8 mouse cellular contexts compared by ENCODE assay signal in genomic region chr19:45782315-45783001, GRCm38 (mm10). TPM values are rescaled to one million over a fixed set of nuclear protein-coding genes. Genes with fewer than 3 reads are reported as not detected.
A peak's percentile ranks its signal among the peaks of the same experiment; 100 is the strongest.
DNase-seq lines count a peak whose midpoint lies in the region; TF ChIP-seq lines count a peak whose summit lies in the region.

No protein-coding gene starts in this region.

- intact Hi-C loops in left cerebral cortex, adult 2 months (cut with DNase I) = no loop called here

- peak overlapping the region; percentile 99 for H3K27ac ChIP-seq in left cerebral cortex, adult 2 months
- peak overlapping the region; percentile 55 for H3K27ac ChIP-seq in macrophage

- peak overlapping the region; percentile 78 for H3K4me3 ChIP-seq in left cerebral cortex, adult 2 months
- H3K4me3 ChIP-seq in macrophage (ENCODE audit: inconsistent target) = peak overlapping the region; percentile 81

- peaks cover 55% of the 10 kb centered on the region for H3K79me2 ChIP-seq in macrophage (ENCODE audit: inconsistent target)

- WGBS in macrophage (ENCODE audit: missing documents) = under 1% methylated on average over 36 of the region's 36 CpGs

- H3K36me3 ChIP-seq in macrophage (ENCODE audit: inconsistent target) = peaks cover 23% of the 10 kb centered on the region

- TF ChIP-seq CTCF in left cerebral cortex, adult 2 months (IDR thresholded peaks at IDR 0.05) = no peak

- peak; percentile 81 to 93 for DNase-seq in adrenal gland, adult (ENCODE audit: inconsistent age in 2 of 2, low spot score in 1 of 2)
- peak; percentile 37 to 69 for DNase-seq in cerebellum, postnatal 4 days (ENCODE audit: low spot score in 2 of 2)
- peak; percentile 46 to 47 for DNase-seq in gastrocnemius, adult 8-10 months (ENCODE audit: low spot score in 2 of 2)
- peak; percentile 18 for DNase-seq in hindlimb bud, embryonic 11.5 days (ENCODE audit: extremely low spot score, low read depth, low spot score)
- DNase-seq in left cerebral cortex, adult 2 months (ENCODE audit: extremely low spot score in 1 of 2, low spot score in 2 of 2) = peak; percentile 45 to 64
- peak; percentile 54 to 59 for DNase-seq in right cerebral cortex, adult 2 months (ENCODE audit: low spot score in 2 of 2)
- peak; percentile 66 to 77 for DNase-seq in urinary bladder, postnatal 36 days (ENCODE audit: low spot score in 2 of 2)

RNA-seq across cellular contexts. Expression of gene Mgea5, which starts 1.2 kb away (rescaled TPM):
- 10 to 100 TPM; 32.7 to 43.3 (median 39.8) TPM for total RNA-seq in gastrocnemius, adult 8-10 months (2022)
- 100 to 1,000 TPM; 164 to 176 TPM for total RNA-seq in left cerebral cortex, adult 2 months (2021)
- 100 to 1,000 TPM; 370 to 603 (median 505) TPM for total RNA-seq in macrophage (2018; cell fraction: chromatin; rRNA removed)
- 100 to 1,000 TPM in 9 of 26 experiments, 10 to 100 TPM in 17; 77.7 to 118 (median 92.2) TPM for total RNA-seq in macrophage (2018; cell fraction: cytosol; rRNA removed)
- total RNA-seq in macrophage (2018; cell fraction: nucleus; rRNA removed) = 100 to 1,000 TPM; 224 to 458 (median 312) TPM
- 71.3 to 78.4 TPM (median 71.7 TPM) in 3 replicates for polyA plus RNA-seq in macrophage (2018)

RNA-seq across cellular contexts. Expression of gene Npm3, which starts 33.1 kb away (rescaled TPM):
- 10 to 100 TPM; 10.8 to 14.0 (median 12.7) TPM for total RNA-seq in gastrocnemius, adult 8-10 months (2022)
- 1 to 10 TPM; 4.1 to 6.8 TPM for total RNA-seq in left cerebral cortex, adult 2 months (2021)
- total RNA-seq in macrophage (2018; cell fraction: chromatin; rRNA removed) = 10 to 100 TPM in 9 of 26 experiments, 1 to 10 TPM in 17; 5.4 to 16.7 (median 8.5) TPM
- total RNA-seq in macrophage (2018; cell fraction: cytosol; rRNA removed) = 10 to 100 TPM in 22 of 26 experiments, 1 to 10 TPM in 4; 6.9 to 23.5 (median 15.8) TPM
- 10 to 100 TPM in 7 of 26 experiments, 1 to 10 TPM in 19; 2.0 to 20.9 (median 7.7) TPM for total RNA-seq in macrophage (2018; cell fraction: nucleus; rRNA removed)
- 11.7 to 64.5 TPM (median 22.5 TPM) in 3 replicates for polyA plus RNA-seq in macrophage (2018)

RNA-seq across cellular contexts. Expression of gene Kcnip2, which starts 33.4 kb away (rescaled TPM):
- total RNA-seq in gastrocnemius, adult 8-10 months (2022) = under 1 TPM; 0.39 to 0.78 (median 0.58) TPM
- 100 to 1,000 TPM; 142 to 170 TPM for total RNA-seq in left cerebral cortex, adult 2 months (2021)
- total RNA-seq in macrophage (2018; cell fraction: chromatin; rRNA removed) = 1 to 10 TPM in 10 of 26 experiments, under 1 TPM in 9, not detected in 7; 0.46 to 2.7 (median 1.1) TPM
- under 1 TPM in 1 of 26 experiments, not detected in 25; 0.39 TPM for total RNA-seq in macrophage (2018; cell fraction: cytosol; rRNA removed)
- total RNA-seq in macrophage (2018; cell fraction: nucleus; rRNA removed) = 1 to 10 TPM in 4 of 26 experiments, under 1 TPM in 17, not detected in 5; 0.23 to 3.8 (median 0.62) TPM
- not detected in 3 replicates for polyA plus RNA-seq in macrophage (2018)

RNA-seq across cellular contexts. Expression of gene Fgf8, which starts 39.7 kb away (rescaled TPM):
- not detected for total RNA-seq in gastrocnemius, adult 8-10 months (2022)
- not detected for total RNA-seq in left cerebral cortex, adult 2 months (2021)
- not detected for total RNA-seq in macrophage (2018; cell fraction: chromatin; rRNA removed)
- not detected for total RNA-seq in macrophage (2018; cell fraction: cytosol; rRNA removed)
- not detected for total RNA-seq in macrophage (2018; cell fraction: nucleus; rRNA removed)
- polyA plus RNA-seq in macrophage (2018) = not detected in 3 replicates

Comparison
In these comparisons a context has a peak if more than half of its experiments do, and no peak if none do; other contexts are left out.
1. Peak in every context shown above with its lines: DNase-seq, H3K4me3 ChIP-seq and H3K27ac ChIP-seq.
2. DNase-seq: peak in every context shown above with its lines; median percentile 87 in adrenal gland, adult; 72 in urinary bladder, postnatal 36 days; 56 in right cerebral cortex, adult 2 months; 54 in left cerebral cortex, adult 2 months; 53 in cerebellum, postnatal 4 days; 46 in gastrocnemius, adult 8-10 months; 18 in hindlimb bud, embryonic 11.5 days.
3. RNA of gene Kcnip2, which starts 33.4 kb away (total RNA-seq): 142 to 170 TPM in left cerebral cortex, adult 2 months; 0.39 to 0.78 TPM in gastrocnemius, adult 8-10 months; every median in the first group is over 10 times any median in the second.